In genomic region chr2:146512581-146512920, GRCm38 (mm10) we compare ENCODE assay signal across 8 mouse cellular contexts. TPM values are rescaled to one million over a fixed set of nuclear protein-coding genes. Genes with fewer than 3 reads are reported as not detected.
DNase-seq lines count a peak whose midpoint lies in the region; ATAC-seq and TF ChIP-seq lines count a peak whose summit lies in the region.

No protein-coding gene starts in this region.

- H3K9me3 ChIP-seq in forebrain, embryonic 11.5 days (ENCODE audit: control insufficient read depth, low read length) = no peaks in the 10 kb centered on the region
- H3K9me3 ChIP-seq in hindbrain, embryonic 16.5 days (ENCODE audit: control insufficient read depth, low read length) = no peaks in the 10 kb centered on the region
- no peaks in the 10 kb centered on the region for H3K9me3 ChIP-seq in lung, embryonic 14.5 days (ENCODE audit: low read depth, low read length)
- H3K9me3 ChIP-seq in stomach, postnatal 0 days (ENCODE audit: control insufficient read depth, low read length) = no peaks in the 10 kb centered on the region

- peak overlapping the region; percentile 42; the same call in 1 of the 2 replicates for H3K4me3 ChIP-seq in layer of hippocampus, adult 2 months
- no peak overlapping the region for H3K4me3 ChIP-seq in forebrain, embryonic 11.5 days (ENCODE audit: low read depth, low read length)
- peak overlapping the region; percentile 71 for H3K4me3 ChIP-seq in hindbrain, embryonic 16.5 days (ENCODE audit: low read length)
- no peak overlapping the region for H3K4me3 ChIP-seq in lung, embryonic 14.5 days (ENCODE audit: low read depth, low read length)
- H3K4me3 ChIP-seq in stomach, postnatal 0 days (ENCODE audit: low read depth, low read length) = no peak overlapping the region

- peak overlapping the region; percentile 18; the same call in 1 of the 2 replicates for H3K9ac ChIP-seq in forebrain, embryonic 11.5 days (ENCODE audit: low read length)
- H3K9ac ChIP-seq in hindbrain, embryonic 16.5 days (ENCODE audit: low read depth, low read length) = no peak overlapping the region
- H3K9ac ChIP-seq in lung, embryonic 14.5 days = no peak overlapping the region
- H3K9ac ChIP-seq in stomach, postnatal 0 days (ENCODE audit: low read length) = no peak overlapping the region

- 79% methylated on average over 2 of the region's 2 CpGs for WGBS in forebrain, embryonic 11.5 days
- 83% methylated on average over 2 of the region's 2 CpGs for WGBS in hindbrain, embryonic 16.5 days
- 76% methylated on average over 2 of the region's 2 CpGs for WGBS in lung, embryonic 14.5 days
- WGBS in stomach, postnatal 0 days = 67% methylated on average over 2 of the region's 2 CpGs

- no peak for TF ChIP-seq CTCF in layer of hippocampus, adult 2 months (conservative IDR thresholded peaks at IDR 0.05)
- no peak for TF ChIP-seq CTCF in lung, embryonic 14.5 days (IDR thresholded peaks at IDR 0.05; ENCODE audit: low read depth)
- no peak for TF ChIP-seq CTCF in stomach, postnatal 0 days (IDR thresholded peaks at IDR 0.05; ENCODE audit: low read depth)

- H3K4me2 ChIP-seq in forebrain, embryonic 11.5 days (ENCODE audit: low read depth, low read length, severe bottlenecking) = no peak overlapping the region; the same call in 1 of the 2 replicates
- peak overlapping the region; percentile 58 for H3K4me2 ChIP-seq in hindbrain, embryonic 16.5 days (ENCODE audit: low read length)
- peak overlapping the region; percentile 54 for H3K4me2 ChIP-seq in lung, embryonic 14.5 days
- peak overlapping the region; percentile 47 for H3K4me2 ChIP-seq in stomach, postnatal 0 days (replicated peaks; ENCODE audit: low read depth)

- no peaks in the 10 kb centered on the region for H3K27me3 ChIP-seq in forebrain, embryonic 11.5 days (ENCODE audit: control insufficient read depth, insufficient read depth, low read length)
- H3K27me3 ChIP-seq in hindbrain, embryonic 16.5 days (replicated peaks; ENCODE audit: control insufficient read depth, insufficient read depth, low read length) = no peaks in the 10 kb centered on the region
- H3K27me3 ChIP-seq in lung, embryonic 14.5 days (ENCODE audit: insufficient read depth, low read length) = no peaks in the 10 kb centered on the region
- no peaks in the 10 kb centered on the region for H3K27me3 ChIP-seq in stomach, postnatal 0 days (ENCODE audit: control insufficient read depth, insufficient read depth, low read length)

- DNase-seq in layer of hippocampus, adult 2 months (ENCODE audit: low spot score in 2 of 2) = no peak
- no peak for DNase-seq in layer of hippocampus, adult 9-10 months (ENCODE audit: low spot score)
- DNase-seq in forebrain, embryonic 11.5 days (ENCODE audit: low spot score) = no peak
- no peak for DNase-seq in lung, embryonic 14.5 days
- no peak for DNase-seq in stomach, postnatal 0 days (ENCODE audit: low spot score)
- no peak for DNase-seq in testis, postnatal 14 days (ENCODE audit: low spot score)
- no peak for DNase-seq in layer of hippocampus, postnatal 25 days (ENCODE audit: extremely low spot score in 1 of 2, low spot score in 1 of 2)

- TF ChIP-seq EP300 in stomach, postnatal 0 days (optimal IDR thresholded peaks at IDR 0.05) = no peak

- ATAC-seq in forebrain, embryonic 11.5 days (replicated peaks; ENCODE audit: low FRiP score) = peak; percentile 7
- peak; percentile 7; the same call in 1 of the 2 replicates for ATAC-seq in hindbrain, embryonic 16.5 days
- peak; percentile 1; the same call in 1 of the 2 replicates for ATAC-seq in lung, embryonic 14.5 days (ENCODE audit: insufficient read depth)
- ATAC-seq in stomach, postnatal 0 days (ENCODE audit: low FRiP score, low TSS enrichment) = no peak

- no peaks in the 10 kb centered on the region for H3K4me1 ChIP-seq in forebrain, embryonic 11.5 days (replicated peaks; ENCODE audit: control insufficient read depth, insufficient read depth, low read length)
- peaks cover 9% of the 10 kb centered on the region for H3K4me1 ChIP-seq in hindbrain, embryonic 16.5 days (ENCODE audit: control insufficient read depth, insufficient read depth, low read depth, low read length)
- H3K4me1 ChIP-seq in lung, embryonic 14.5 days (ENCODE audit: insufficient read depth) = no peaks in the 10 kb centered on the region; the same call in 1 of the 2 replicates
- no peaks in the 10 kb centered on the region for H3K4me1 ChIP-seq in stomach, postnatal 0 days (replicated peaks; ENCODE audit: control insufficient read depth, insufficient read depth)

- no peaks in the 10 kb centered on the region for H3K36me3 ChIP-seq in forebrain, embryonic 11.5 days (ENCODE audit: control insufficient read depth, insufficient read depth, low read length)
- H3K36me3 ChIP-seq in hindbrain, embryonic 16.5 days (ENCODE audit: control insufficient read depth, insufficient read depth, low read length) = no peaks in the 10 kb centered on the region
- no peaks in the 10 kb centered on the region for H3K36me3 ChIP-seq in lung, embryonic 14.5 days (ENCODE audit: insufficient read depth)
- H3K36me3 ChIP-seq in stomach, postnatal 0 days (ENCODE audit: control insufficient read depth, insufficient read depth, low read length) = no peaks in the 10 kb centered on the region

- H3K27ac ChIP-seq in layer of hippocampus, adult 2 months = peak overlapping the region; percentile 47; the same call in 1 of the 2 replicates
- H3K27ac ChIP-seq in forebrain, embryonic 11.5 days (ENCODE audit: low read depth, low read length) = no peak overlapping the region
- H3K27ac ChIP-seq in hindbrain, embryonic 16.5 days (ENCODE audit: low read depth, low read length) = no peak overlapping the region
- no peak overlapping the region for H3K27ac ChIP-seq in lung, embryonic 14.5 days (ENCODE audit: low read depth)
- no peak overlapping the region for H3K27ac ChIP-seq in stomach, postnatal 0 days (replicated peaks)

RNA-seq across cellular contexts. Expression of gene Ralgapa2, which starts 0.4 kb away (rescaled TPM):
- 10 to 100 TPM; 25.7 to 29.8 TPM for total RNA-seq in layer of hippocampus, adult 2 months (2021)
- polyA plus RNA-seq in forebrain, embryonic 11.5 days (2014; fragmentation: Nextera tagmentation; extraction: Ambion mirVana) = 11.8 and 12.3 TPM in 2 replicates
- 9.8 and 9.9 TPM in 2 replicates for polyA plus RNA-seq in hindbrain, embryonic 16.5 days (2015; fragmentation: Nextera tagmentation; extraction: Ambion mirVana)
- polyA plus RNA-seq in lung, embryonic 14.5 days (2014; fragmentation: Nextera tagmentation; extraction: Ambion mirVana) = 8.1 and 8.7 TPM in 2 replicates
- 3.1 and 3.3 TPM in 2 replicates for polyA plus RNA-seq in stomach, postnatal 0 days (2015; fragmentation: Nextera tagmentation; extraction: Ambion mirVana)
- total RNA-seq in layer of hippocampus, postnatal 25 days (2021) = 10 to 100 TPM; 17.1 to 35.4 TPM

Comparison
In these comparisons a context has a peak if more than half of its experiments do, and no peak if none do; other contexts are left out.
1. H3K4me3 ChIP-seq: peak in layer of hippocampus, adult 2 months (single experiment) and hindbrain, embryonic 16.5 days (single experiment); none in forebrain, embryonic 11.5 days (single experiment), lung, embryonic 14.5 days (single experiment) and stomach, postnatal 0 days (single experiment).